ENCODE assay signal across 8 mouse cellular contexts in genomic region chr7:143445651-143446460, GRCm38 (mm10). TPM values are rescaled to one million over a fixed set of nuclear protein-coding genes. Genes with fewer than 3 reads are reported as not detected.
DNase-seq lines count a peak whose midpoint lies in the region; ATAC-seq and TF ChIP-seq lines count a peak whose summit lies in the region.

No protein-coding gene starts in this region.

- TF ChIP-seq POLR2A in olfactory bulb, adult 2 months (IDR thresholded peaks at IDR 0.05; ENCODE audit: insufficient read depth, low read depth, low read length) = no peak

- H3K27ac ChIP-seq in lung, embryonic 14.5 days (ENCODE audit: low read depth) = no peak overlapping the region
- H3K27ac ChIP-seq in forebrain, embryonic 12.5 days = peak overlapping the region; percentile 88
- H3K27ac ChIP-seq in olfactory bulb, adult 2 months (ENCODE audit: insufficient read depth, low read depth, low read length) = no peak overlapping the region

- no peaks in the 10 kb centered on the region for H3K36me3 ChIP-seq in lung, embryonic 14.5 days (ENCODE audit: insufficient read depth)
- H3K36me3 ChIP-seq in forebrain, embryonic 12.5 days (replicated peaks) = no peaks in the 10 kb centered on the region

- no peak for TF ChIP-seq CTCF in lung, embryonic 14.5 days (IDR thresholded peaks at IDR 0.05; ENCODE audit: low read depth)
- no peak for TF ChIP-seq CTCF in olfactory bulb, adult 2 months (IDR thresholded peaks at IDR 0.05; ENCODE audit: insufficient read depth, low read depth, low read length)

- H3K27me3 ChIP-seq in lung, embryonic 14.5 days (ENCODE audit: insufficient read depth, low read length) = peaks cover 43% of the 10 kb centered on the region
- peaks cover 84% of the 10 kb centered on the region for H3K27me3 ChIP-seq in forebrain, embryonic 12.5 days

- peak overlapping the region; percentile 34 for H3K4me3 ChIP-seq in lung, embryonic 14.5 days (ENCODE audit: low read depth, low read length)
- H3K4me3 ChIP-seq in forebrain, embryonic 12.5 days (replicated peaks) = peak overlapping the region; percentile 36
- H3K4me3 ChIP-seq in olfactory bulb, adult 2 months (ENCODE audit: insufficient read depth, low read depth, low read length) = peak overlapping the region; percentile 12; the same call in 1 of the 2 replicates

- peak overlapping the region; percentile 69 for H3K4me2 ChIP-seq in lung, embryonic 14.5 days
- peak overlapping the region; percentile 58 for H3K4me2 ChIP-seq in forebrain, embryonic 12.5 days

- H3K9ac ChIP-seq in lung, embryonic 14.5 days = peak overlapping the region; percentile 50
- peak overlapping the region; percentile 58 for H3K9ac ChIP-seq in forebrain, embryonic 12.5 days

- ATAC-seq in lung, embryonic 14.5 days (ENCODE audit: insufficient read depth) = peak; percentile 37; the same call in 1 of the 2 replicates
- ATAC-seq in forebrain, embryonic 12.5 days (ENCODE audit: low FRiP score) = peak; percentile 69

- WGBS in lung, embryonic 14.5 days = 5% methylated on average over 53 of the region's 53 CpGs
- WGBS in forebrain, embryonic 12.5 days = 4% methylated on average over 48 of the region's 53 CpGs
- 13% methylated on average over 53 of the region's 53 CpGs for WGBS in olfactory bulb, adult 2 months

- no peaks in the 10 kb centered on the region for H3K9me3 ChIP-seq in lung, embryonic 14.5 days (ENCODE audit: low read depth, low read length)
- no peaks in the 10 kb centered on the region for H3K9me3 ChIP-seq in forebrain, embryonic 12.5 days

- no peaks in the 10 kb centered on the region for H3K4me1 ChIP-seq in lung, embryonic 14.5 days (ENCODE audit: insufficient read depth)
- peaks cover 46% of the 10 kb centered on the region for H3K4me1 ChIP-seq in forebrain, embryonic 12.5 days
- H3K4me1 ChIP-seq in olfactory bulb, adult 2 months (ENCODE audit: control insufficient read depth, insufficient read depth, low read length) = peaks cover 10% of the 10 kb centered on the region

- DNase-seq in lung, embryonic 14.5 days = peak; percentile 41
- DNase-seq in lung, postnatal 14 days = no peak
- peak; percentile 42 for DNase-seq in kidney, postnatal 10 days
- no peak for DNase-seq in B cell, adult 2 months
- no peak for DNase-seq in testis, postnatal 10 days (ENCODE audit: low spot score)
- no peak for DNase-seq in cerebellum, adult 9-11 months

RNA-seq across cellular contexts. Expression of gene Cdkn1c, which starts 15.0 kb away (rescaled TPM):
- polyA plus RNA-seq in lung, embryonic 14.5 days (2014; fragmentation: Nextera tagmentation; extraction: Ambion mirVana) = 587 and 596 TPM in 2 replicates
- polyA plus RNA-seq in forebrain, embryonic 12.5 days (2016; fragmentation: Nextera tagmentation; extraction: Ambion mirVana) = 326 and 351 TPM in 2 replicates
- not detected in 2 replicates for polyA plus RNA-seq in olfactory bulb, adult 2 months (2012; ENCODE audit: insufficient read depth, insufficient read length, low replicate concordance, missing spikeins)

RNA-seq across cellular contexts. Expression of gene Slc22a18, which starts 27.7 kb away (rescaled TPM):
- 0.91 and 1.4 TPM in 2 replicates for polyA plus RNA-seq in lung, embryonic 14.5 days (2014; fragmentation: Nextera tagmentation; extraction: Ambion mirVana)
- 0.26 and 0.27 TPM in 2 replicates for polyA plus RNA-seq in forebrain, embryonic 12.5 days (2016; fragmentation: Nextera tagmentation; extraction: Ambion mirVana)
- polyA plus RNA-seq in olfactory bulb, adult 2 months (2012; ENCODE audit: insufficient read depth, insufficient read length, low replicate concordance, missing spikeins) = not detected in 2 replicates

RNA-seq across cellular contexts. Expression of gene Phlda2, which starts 57.1 kb away (rescaled TPM):
- polyA plus RNA-seq in lung, embryonic 14.5 days (2014; fragmentation: Nextera tagmentation; extraction: Ambion mirVana) = 2.9 and 3.9 TPM in 2 replicates
- polyA plus RNA-seq in forebrain, embryonic 12.5 days (2016; fragmentation: Nextera tagmentation; extraction: Ambion mirVana) = 0.63 and 0.79 TPM in 2 replicates
- not detected in 2 replicates for polyA plus RNA-seq in olfactory bulb, adult 2 months (2012; ENCODE audit: insufficient read depth, insufficient read length, low replicate concordance, missing spikeins)

Comparison
In these comparisons a context has a peak if more than half of its experiments do, and no peak if none do; other contexts are left out.
1. DNase-seq: peak in lung, embryonic 14.5 days (single experiment) and kidney, postnatal 10 days (single experiment); none in lung, postnatal 14 days (single experiment), B cell, adult 2 months (0 of 2), testis, postnatal 10 days (single experiment) and cerebellum, adult 9-11 months (single experiment).
2. RNA of gene Cdkn1c, which starts 15.0 kb away (polyA plus RNA-seq): 587 to 596 TPM in lung, embryonic 14.5 days and 326 to 351 TPM in forebrain, embryonic 12.5 days; not detected in olfactory bulb, adult 2 months; every median in the first group is over 100 times any median in the second.
3. Peak in every context shown above with its lines, with median percentiles within 50 percentile points of each other: H3K4me3 ChIP-seq.